Mouse (Mus musculus) megakaryocyte, embryonic 14.5 days (primary cell): ENCODE data around the gene Aff3. TPM values are rescaled to one million over a fixed set of nuclear protein-coding genes. Genes with fewer than 3 reads are reported as not detected.
A peak's percentile ranks its signal among the peaks of the same experiment; 100 is the strongest.

Experiments
- H3K27me3 ChIP-seq: replicated peaks from 2 replicates; pipeline ENCODE3; 2012; ENCODE audit warnings: inconsistent platforms
- H3K36me3 ChIP-seq: replicated peaks from 2 replicates; pipeline ENCODE3; 2012; ENCODE audit warnings: low read length, inconsistent platforms, mixed read lengths
- H3K4me1 ChIP-seq: 2 replicates; pipeline ENCODE4 v1.6.1; 2012; ENCODE audit warnings: inconsistent platforms
- H3K4me3 ChIP-seq: replicated peaks from 2 replicates; pipeline ENCODE3; 2012; ENCODE audit warnings: moderate library complexity, mild to moderate bottlenecking, inconsistent platforms
- H3K9me3 ChIP-seq: 2 replicates; pipeline ENCODE4 v1.6.1; 2012; ENCODE audit warnings: inconsistent platforms
- FLI1 ChIP-seq: IDR thresholded peaks from 2 replicates; pipeline ENCODE4 v1.6.1; 2012; ENCODE audit warnings: low read length, inconsistent platforms, mixed read lengths
- GATA1 ChIP-seq: IDR thresholded peaks from 3 replicates; pipeline ENCODE4 v1.6.1; 2012; ENCODE audit warnings: mixed read lengths, low read length, inconsistent platforms, borderline replicate concordance
- polyA plus RNA-seq: library from polyadenylated mRNA; stranded (reverse); fragments of >175 nt; gene quantifications from 2 replicates; pipeline ENCODE4 v1.2.3, GENCODE M21; 2012; ENCODE audit warnings: low replicate concordance; ENCODE audit not compliant: insufficient read depth

The Aff3 gene
- polyA plus RNA-seq, 1 experiment = 4.4 TPM

- peaks cover 6% of the 10 kb centered on the region for H3K9me3 ChIP-seq
- no peaks in the 10 kb centered on the region for H3K36me3 ChIP-seq
- no peak overlapping the region for H3K4me3 ChIP-seq
- TF ChIP-seq GATA1 = no peak
- TF ChIP-seq FLI1 = no peak
- H3K27me3 ChIP-seq = peaks cover 5% of the 10 kb centered on the region
- H3K4me1 ChIP-seq = peaks cover 22% of the 10 kb centered on the region
These were observed 403.7 kb downstream of the Aff3 start for GRCm38 (mm10) chr1:38261076-38261475.

- Histone ChIP-seq H3K4me1 (peaks cover 21% of the 10 kb centered on the region), H3K9me3 (peaks cover 6% of the 10 kb centered on the region), H3K4me3 (no peak overlapping the region), H3K36me3 (no peaks in the 10 kb centered on the region), H3K27me3 (peaks cover 5% of the 10 kb centered on the region)
- TF ChIP-seq GATA1 = no peak
- TF ChIP-seq FLI1 = no peak
These were observed 405.0 kb downstream of the Aff3 start for GRCm38 (mm10) chr1:38259541-38260338.

- TF ChIP-seq FLI1 (no peak), GATA1 (no peak)
- H3K36me3 ChIP-seq = no peaks in the 10 kb centered on the region
These were observed 410.3 kb downstream of the Aff3 start for GRCm38 (mm10) chr1:38254426-38254825.

DNA sequence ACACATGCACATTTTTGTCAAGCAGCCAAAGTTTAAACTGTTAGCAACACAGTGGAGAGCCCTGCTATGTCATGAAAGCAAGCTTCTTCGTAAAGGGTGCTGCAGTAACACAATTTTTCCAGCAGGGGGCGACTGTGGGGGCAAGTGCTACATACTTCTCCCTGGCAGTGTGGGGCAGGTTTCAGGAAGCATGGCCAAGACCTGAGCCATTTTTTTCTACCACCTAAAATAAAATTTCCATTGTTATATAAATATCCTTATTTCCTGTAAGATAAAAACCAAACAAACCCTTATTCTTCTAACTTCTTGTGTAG is 412.0 kb downstream of the Aff3 start:
- TF ChIP-seq FLI1 (no peak), GATA1 (no peak)

More at GRCm38 (mm10) chr1:38254426-38254825, 410.3 kb downstream of the Aff3 start:
- H3K4me1 ChIP-seq = peaks cover 25% of the 10 kb centered on the region
- peaks cover 5% of the 10 kb centered on the region for H3K27me3 ChIP-seq
- H3K4me3 ChIP-seq = no peak overlapping the region
- no peaks in the 10 kb centered on the region for H3K9me3 ChIP-seq

DNA sequence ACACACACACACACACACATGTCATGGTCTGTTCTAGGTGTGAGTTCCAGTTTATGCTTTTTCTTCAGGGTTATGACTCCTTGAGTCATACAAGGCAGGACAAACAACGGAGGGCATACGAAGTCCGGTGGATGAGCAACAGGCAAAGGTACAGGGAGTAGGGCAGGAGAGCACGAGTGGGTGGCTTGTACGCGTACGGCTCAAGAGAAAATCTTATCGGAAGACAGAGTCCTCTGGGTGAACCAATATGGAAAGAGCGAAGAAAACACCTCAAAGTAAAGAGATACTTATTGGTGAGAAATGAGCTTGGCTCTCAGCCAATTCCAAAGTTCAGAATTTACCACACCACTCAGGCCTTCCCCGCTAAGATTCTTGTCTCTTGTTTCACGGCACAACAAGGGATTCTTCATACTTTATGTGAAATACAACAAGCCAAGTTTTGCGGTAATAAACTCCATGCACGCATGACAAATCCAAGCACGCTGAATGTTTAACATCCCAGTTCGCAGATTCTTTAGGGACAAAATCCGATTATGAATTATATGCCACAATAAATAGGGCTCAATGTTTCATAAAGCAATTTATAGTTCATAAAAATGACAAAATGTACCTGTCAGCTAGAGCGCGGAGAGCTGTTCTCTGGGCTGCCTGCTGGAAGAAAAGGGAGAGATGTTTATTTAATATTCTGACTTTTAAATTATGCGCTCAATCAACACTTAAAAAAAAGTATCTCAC is 412.6 kb downstream of the Aff3 start:
- Histone ChIP-seq H3K4me1 (peaks cover 27% of the 10 kb centered on the region), H3K27me3 (peaks cover under 1% of the 10 kb centered on the region), H3K9me3 (no peaks in the 10 kb centered on the region), H3K4me3 (no peak overlapping the region), H3K36me3 (no peaks in the 10 kb centered on the region)
- no peak for TF ChIP-seq GATA1
- no peak for TF ChIP-seq FLI1

More for the DNA sequence above, 412.0 kb downstream of the Aff3 start:
- no peaks in the 10 kb centered on the region for H3K9me3 ChIP-seq
- H3K36me3 ChIP-seq = no peaks in the 10 kb centered on the region
- H3K27me3 ChIP-seq = peaks cover 3% of the 10 kb centered on the region
- H3K4me1 ChIP-seq = peaks cover 27% of the 10 kb centered on the region
- H3K4me3 ChIP-seq = no peak overlapping the region

DNA sequence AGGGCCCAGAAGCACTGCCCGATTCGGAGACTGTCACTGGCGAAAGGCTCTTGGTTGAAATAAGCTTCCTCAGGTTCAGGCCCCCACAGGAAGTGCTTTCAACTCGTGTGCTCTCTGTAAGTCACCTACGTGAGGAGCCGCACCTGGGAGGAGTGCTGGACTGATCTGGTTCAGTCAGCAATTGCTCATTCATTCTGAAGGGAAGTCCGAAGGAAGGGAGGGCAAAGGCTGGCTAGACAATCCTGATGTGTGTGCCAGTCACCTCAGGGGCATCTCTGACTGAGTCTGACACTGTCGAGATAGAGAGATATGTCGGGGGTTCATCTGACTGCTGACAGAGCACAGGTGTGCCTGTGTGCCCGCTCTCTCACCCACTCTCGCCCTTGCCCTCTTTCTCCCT is 413.3 kb downstream of the Aff3 start:
- Histone ChIP-seq H3K4me3 (no peak overlapping the region), H3K27me3 (peaks cover 5% of the 10 kb centered on the region), H3K4me1 (peaks cover 27% of the 10 kb centered on the region), H3K9me3 (no peaks in the 10 kb centered on the region), H3K36me3 (no peaks in the 10 kb centered on the region)
- TF ChIP-seq FLI1 = no peak
- TF ChIP-seq GATA1 = no peak

- H3K4me1 ChIP-seq = peaks cover 18% of the 10 kb centered on the region
These were observed 414.5 kb downstream of the Aff3 start for GRCm38 (mm10) chr1:38250246-38250645.

DNA sequence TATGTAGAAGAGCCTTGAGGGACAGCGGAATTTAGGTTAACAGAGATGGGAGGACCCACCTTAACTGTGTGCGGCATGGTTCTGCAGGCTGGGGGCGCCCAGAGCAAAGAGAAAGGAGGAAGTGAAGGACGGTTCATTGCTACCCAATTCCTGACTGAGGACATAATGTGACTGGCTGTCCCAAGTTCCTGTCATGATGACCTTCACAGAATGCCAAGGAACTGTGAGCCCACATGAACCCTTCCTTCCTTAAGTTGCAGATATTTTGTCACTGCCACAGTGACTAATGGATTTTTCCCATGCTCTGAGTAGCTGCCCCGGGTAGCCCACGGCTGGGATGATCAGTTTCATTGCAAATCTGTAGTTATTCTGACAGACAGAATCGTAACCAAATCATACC is 415.2 kb downstream of the Aff3 start:
- H3K4me1 ChIP-seq = peaks cover 17% of the 10 kb centered on the region
- no peak for TF ChIP-seq FLI1
- no peak for TF ChIP-seq GATA1
- peak overlapping the region; percentile 59 for H3K4me3 ChIP-seq
- H3K27me3 ChIP-seq = peaks cover 5% of the 10 kb centered on the region
- H3K36me3 ChIP-seq = no peaks in the 10 kb centered on the region
- H3K9me3 ChIP-seq = no peaks in the 10 kb centered on the region

More at GRCm38 (mm10) chr1:38250246-38250645, 414.5 kb downstream of the Aff3 start:
- H3K27me3 ChIP-seq = peaks cover 5% of the 10 kb centered on the region
- TF ChIP-seq FLI1 (no peak), GATA1 (no peak)
- no peaks in the 10 kb centered on the region for H3K9me3 ChIP-seq
- H3K36me3 ChIP-seq = no peaks in the 10 kb centered on the region
- no peak overlapping the region for H3K4me3 ChIP-seq

DNA sequence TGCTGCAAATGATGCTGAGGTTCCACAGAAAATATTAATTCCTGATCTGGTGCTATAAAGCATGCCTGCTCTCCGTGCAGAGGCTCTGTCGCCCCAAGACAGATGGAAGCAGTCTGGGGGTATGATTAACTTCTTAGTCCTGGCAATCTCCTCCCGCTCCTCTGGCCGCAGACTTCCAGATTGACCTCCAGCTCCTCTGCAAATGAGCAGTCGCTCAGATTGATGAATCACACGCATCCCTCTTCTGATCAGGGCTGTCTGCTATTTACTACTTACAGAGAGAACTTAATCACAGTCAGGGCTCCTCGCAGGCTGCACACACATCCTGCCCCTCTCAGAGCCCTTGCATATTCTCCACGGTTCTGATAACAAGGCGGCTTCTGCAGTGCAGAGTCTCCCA is 416.7 kb downstream of the Aff3 start:
- Histone ChIP-seq H3K36me3 (no peaks in the 10 kb centered on the region), H3K9me3 (no peaks in the 10 kb centered on the region), H3K4me1 (peaks cover 17% of the 10 kb centered on the region), H3K27me3 (peaks cover 5% of the 10 kb centered on the region), H3K4me3 (no peak overlapping the region)
- TF ChIP-seq FLI1 (no peak), GATA1 (no peak)

DNA sequence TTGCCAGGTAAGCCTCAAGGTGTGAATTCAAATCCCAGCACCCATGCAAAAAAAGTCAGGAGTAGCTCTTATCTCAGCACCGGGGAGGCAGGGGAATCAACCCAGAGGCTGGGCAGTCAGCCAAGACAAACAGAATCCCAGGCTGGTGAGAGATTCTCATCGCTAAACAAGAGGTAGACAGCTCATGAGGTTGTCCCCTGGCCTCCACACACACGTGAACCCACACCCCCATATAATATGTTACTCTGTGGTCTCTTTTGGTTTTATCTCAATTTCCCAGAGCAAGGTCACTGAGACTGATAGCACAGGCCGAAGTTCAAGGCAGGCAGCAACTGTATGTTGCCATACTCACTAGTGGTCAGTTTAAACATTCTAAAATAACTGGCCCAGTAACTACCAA is 422.2 kb downstream of the Aff3 start:
- H3K4me1 ChIP-seq = peaks cover 16% of the 10 kb centered on the region
- TF ChIP-seq FLI1 = no peak
- TF ChIP-seq GATA1 = no peak
- H3K36me3 ChIP-seq = no peaks in the 10 kb centered on the region
- no peaks in the 10 kb centered on the region for H3K9me3 ChIP-seq
- no peak overlapping the region for H3K4me3 ChIP-seq
- H3K27me3 ChIP-seq = peaks cover 18% of the 10 kb centered on the region
